Mouse (Mus musculus): ENCODE results near the gene Sec24a.

DNA sequence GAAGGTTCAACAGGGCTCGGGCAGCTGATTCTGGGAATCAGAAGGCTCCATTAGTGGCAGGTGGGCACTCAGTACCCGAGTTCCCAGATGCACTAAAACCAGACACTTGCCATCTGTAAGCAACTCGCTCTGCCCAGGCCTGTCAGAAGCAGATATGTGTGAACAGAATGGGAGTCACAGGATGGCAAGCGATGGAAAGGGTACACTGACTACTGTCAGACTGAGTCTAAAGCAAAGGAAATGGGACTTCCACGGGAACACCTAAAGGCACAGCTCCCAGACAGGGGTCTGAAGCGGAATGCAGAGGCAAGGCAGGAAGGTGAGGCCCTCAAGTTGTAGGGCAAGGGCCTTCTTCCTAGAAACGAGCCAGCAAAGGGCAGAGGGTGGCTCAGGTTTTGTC, 117.2 kb downstream of the Sec24a start:
- TF ChIP-seq CTCF (conservative IDR thresholded peaks at IDR 0.05; ENCODE audit: low read length) (no peak), NANOG (IDR thresholded peaks at IDR 0.05; ENCODE audit: borderline replicate concordance, low read length) (no peak)

All from E14TG2a.4 (cell line).